Mouse (Mus musculus) myocyte (in vitro differentiated cells): ENCODE data around the gene Tmem132a.

Experiments
- E2F4 ChIP-seq: IDR thresholded peaks from one replicate; pipeline ENCODE4 v1.6.1; 2011; ENCODE audit warnings: mild to moderate bottlenecking, control low read depth, moderate library complexity; ENCODE audit not compliant: insufficient read depth
- MAX ChIP-seq: IDR thresholded peaks from one replicate; pipeline ENCODE4 v1.6.1; 2011; ENCODE audit warnings: low read depth, mild to moderate bottlenecking, control low read depth
- MYOG ChIP-seq, 3 experiments: IDR thresholded peaks; one replicate each; pipeline ENCODE4 v1.6.1; 2011; ENCODE audit warnings: control low read depth in 2 of 3, low read depth in 2 of 3, mild to moderate bottlenecking in 2 of 3; ENCODE audit not compliant: insufficient read length in 2 of 3, control insufficient read depth in 1 of 3, insufficient read depth in 1 of 3
- POLR2A ChIP-seq: IDR thresholded peaks from one replicate; pipeline ENCODE4 v1.6.1; 2011; ENCODE audit warnings: low read depth, mild to moderate bottlenecking, control low read depth, moderate library complexity; ENCODE audit not compliant: insufficient read length
- REST ChIP-seq: IDR thresholded peaks from one replicate; pipeline ENCODE4 v1.6.1; 2011; ENCODE audit warnings: mild to moderate bottlenecking, control low read depth, moderate library complexity; ENCODE audit not compliant: insufficient read depth, insufficient read length
- SRF ChIP-seq: IDR thresholded peaks from one replicate; pipeline ENCODE4 v1.6.1; 2011; ENCODE audit warnings: low read depth; ENCODE audit not compliant: control insufficient read depth, insufficient read length
- TCF12 ChIP-seq: IDR thresholded peaks from one replicate; pipeline ENCODE4 v1.6.1; 2011; ENCODE audit warnings: mild to moderate bottlenecking, control low read depth; ENCODE audit not compliant: poor library complexity, insufficient read depth, severe bottlenecking
- TCF3 ChIP-seq: IDR thresholded peaks from one replicate; pipeline ENCODE4 v1.6.1; 2011; ENCODE audit warnings: low read depth, control low read depth; ENCODE audit not compliant: insufficient read length
- USF1 ChIP-seq: IDR thresholded peaks from one replicate; pipeline ENCODE4 v1.6.1; 2011; ENCODE audit warnings: low read depth, mild to moderate bottlenecking, control low read depth, moderate library complexity

- peak; percentile 94 for TF ChIP-seq TCF12
- TF ChIP-seq POLR2A, result peak; percentile 34
- no peak for TF ChIP-seq MAX
- TF ChIP-seq REST, result no peak
- TF ChIP-seq E2F4, result no peak
- no peak for TF ChIP-seq USF1
- TF ChIP-seq TCF3, result peak; percentile 87
- TF ChIP-seq MYOG (IDR thresholded peaks at IDR 0.05; ENCODE audit: control insufficient read depth in 1 of 3, insufficient read depth in 1 of 3, insufficient read length in 2 of 3, low read depth in 2 of 3), result peak; percentile 93 to 99 (median 96)
- TF ChIP-seq SRF, result no peak
Measured at GRCm38 (mm10) chr19:10880975-10881425, 11.3 kb upstream of the Tmem132a start.
